Mouse (Mus musculus): ENCODE measurements around the gene Orc5. TPM values are rescaled to one million over a fixed set of nuclear protein-coding genes. Genes with fewer than 3 reads are reported as not detected.

Orc5 gene
- polyA plus RNA-seq (2012; rRNA removed): 9.4 and 16.6 TPM in 2 replicates

GRCm38 (mm10) chr5:22550033-22550551, at the start of gene Orc5:
Gene Orc5, minus strand, starts transcription at chr5:22550429.

Other genes starting within 250 kb of the Orc5 start
- gene Reln, start 205.7 kb downstream of the Orc5 start, polyA plus RNA-seq (2012; rRNA removed): 35.6 and 44.0 TPM in 2 replicates
- gene Lhfpl3, start 195.6 kb upstream of the Orc5 start, polyA plus RNA-seq (2012; rRNA removed): 0.02 TPM in 2 replicates

Measured in liver, embryonic 14 days (tissue).